Mouse (Mus musculus): Measurements from ENCODE around the gene Acot8.

GRCm38 (mm10) chr2:164803201-164803920 lies 1.3 kb downstream of the Acot8 start:
- TF ChIP-seq CTCF (IDR thresholded peaks at IDR 0.05; ENCODE audit: extremely low read depth, insufficient read length, insufficient replicate concordance, low read depth, low read length) (no peak), POLR2A (IDR thresholded peaks at IDR 0.05; ENCODE audit: low read depth, low read length) (no peak)
